Mouse (Mus musculus): ENCODE results near the gene Pln. TPM values are rescaled to one million over a fixed set of nuclear protein-coding genes. Genes with fewer than 3 reads are reported as not detected.

The Pln gene
- polyA plus RNA-seq (2012; rRNA removed; ENCODE audit: low replicate concordance) = 1.2 and 4.1 TPM in 2 replicates

DNA sequence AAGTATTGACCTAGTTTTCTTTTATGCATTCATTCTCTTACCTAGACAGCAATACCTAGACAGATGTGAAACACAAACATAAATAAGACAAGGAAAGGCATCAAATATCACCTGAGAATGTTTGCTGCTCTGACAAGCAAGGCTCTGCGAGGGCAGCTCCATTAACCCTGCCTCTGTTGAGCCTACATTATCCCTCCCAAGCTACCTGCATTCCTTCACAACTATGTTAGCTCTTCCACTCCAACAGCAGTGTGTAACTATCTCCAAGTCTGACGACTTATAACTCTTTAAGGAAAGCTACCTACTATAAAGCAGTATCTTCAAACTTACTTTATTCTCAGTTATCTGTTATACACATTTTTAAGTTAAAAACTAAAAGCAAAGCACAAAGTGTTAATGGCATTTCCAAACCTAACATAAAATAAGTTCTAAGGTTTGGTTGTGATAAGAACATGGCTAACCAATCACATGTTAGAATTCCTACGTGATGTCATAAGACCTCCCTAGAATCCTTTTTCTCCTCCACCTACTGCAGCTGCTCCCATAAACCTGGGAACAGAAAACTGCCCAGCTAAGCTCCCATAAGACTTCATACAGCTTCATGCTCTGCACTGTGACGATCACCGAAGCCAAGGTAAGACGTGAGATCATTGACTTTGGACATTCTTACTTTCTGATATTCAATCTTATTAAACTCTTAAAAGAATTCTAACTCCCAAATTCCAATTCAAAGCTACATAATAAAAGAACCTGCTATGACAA lies at the start of gene Pln:
TSS of gene Pln (plus strand) at position 506 of the 762 bp plus-strand sequence.

DNA sequence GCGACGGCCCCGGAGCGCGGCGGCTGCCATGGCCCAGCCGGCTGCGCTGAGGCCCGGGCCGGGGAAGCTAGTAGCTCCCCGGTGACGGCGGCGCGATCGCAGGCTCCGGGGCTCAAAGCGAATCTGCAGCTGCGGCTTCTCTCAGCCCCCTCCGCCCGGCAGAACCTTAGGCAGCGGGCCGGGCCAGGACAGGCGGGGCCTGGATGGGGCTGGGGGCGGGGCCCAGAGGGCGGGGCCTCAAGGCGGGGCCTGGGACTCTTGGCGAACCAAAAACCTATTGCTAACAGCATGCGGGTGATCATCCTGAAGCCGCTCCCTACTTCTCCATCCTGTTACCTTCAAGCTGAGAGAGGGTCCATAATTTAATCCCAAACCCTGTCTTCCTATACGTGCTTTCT lies 42.2 kb downstream of the Pln start, which contains the start of gene Cep85l:
TSS of gene Cep85l (minus strand) at position 239 of the 398 bp plus-strand sequence.

Other genes with a start within 250 kb of the Pln start
- gene Cep85l, start 42.3 kb downstream of the Pln start, polyA plus RNA-seq (2012; rRNA removed; ENCODE audit: low replicate concordance) = 3.3 and 8.5 TPM in 2 replicates